Mouse (Mus musculus): Measurements from ENCODE around the gene Klhl6. TPM values are rescaled to one million over a fixed set of nuclear protein-coding genes. Genes with fewer than 3 reads are reported as not detected.
A peak's percentile ranks its signal among the peaks of the same experiment; 100 is the strongest.

The Klhl6 gene
- polyA plus RNA-seq, 1 experiment from 2014 or later: 15.4 TPM

- no peaks in the 10 kb centered on the region for H3K9me3 ChIP-seq (ENCODE audit: low read depth, low read length)
- 40% methylated on average over 2 of the region's 2 CpGs for WGBS
- H3K4me2 ChIP-seq: no peak overlapping the region
- H3K36me3 ChIP-seq (ENCODE audit: insufficient read depth): no peaks in the 10 kb centered on the region
- H3K4me1 ChIP-seq (ENCODE audit: insufficient read depth): no peaks in the 10 kb centered on the region
- DNase-seq (no peak), ATAC-seq (ENCODE audit: insufficient read depth) (no peak)
- no peak overlapping the region for H3K27ac ChIP-seq (ENCODE audit: low read depth)
- no peak overlapping the region for H3K4me3 ChIP-seq (ENCODE audit: low read depth, low read length)
- no peak for TF ChIP-seq CTCF (IDR thresholded peaks at IDR 0.05; ENCODE audit: low read depth)
- no peak overlapping the region for H3K9ac ChIP-seq
- H3K27me3 ChIP-seq (ENCODE audit: insufficient read depth, low read length): no peaks in the 10 kb centered on the region
Measured at GRCm38 (mm10) chr16:19912582-19912981, 70.3 kb downstream of the Klhl6 start.

- peak; percentile 48 for DNase-seq
- Histone ChIP-seq H3K27me3 (ENCODE audit: insufficient read depth, low read length) (no peaks in the 10 kb centered on the region), H3K9me3 (ENCODE audit: low read depth, low read length) (no peaks in the 10 kb centered on the region), H3K4me1 (ENCODE audit: insufficient read depth) (no peaks in the 10 kb centered on the region), H3K36me3 (ENCODE audit: insufficient read depth) (no peaks in the 10 kb centered on the region), H3K4me2 (no peak overlapping the region), H3K4me3 (ENCODE audit: low read depth, low read length) (no peak overlapping the region), H3K27ac (ENCODE audit: low read depth) (no peak overlapping the region), H3K9ac (no peak overlapping the region)
- 52% methylated on average over 3 of the region's 3 CpGs for WGBS
- no peak for ATAC-seq (ENCODE audit: insufficient read depth)
- peak; percentile 40 for TF ChIP-seq CTCF (IDR thresholded peaks at IDR 0.05; ENCODE audit: low read depth)
Measured at GRCm38 (mm10) chr16:19908291-19908690, 74.5 kb downstream of the Klhl6 start.

GRCm38 (mm10) chr16:19907103-19907502 lies 75.7 kb downstream of the Klhl6 start:
- Histone ChIP-seq H3K4me3 (ENCODE audit: low read depth, low read length) (no peak overlapping the region), H3K36me3 (ENCODE audit: insufficient read depth) (no peaks in the 10 kb centered on the region), H3K27me3 (ENCODE audit: insufficient read depth, low read length) (no peaks in the 10 kb centered on the region), H3K4me2 (no peak overlapping the region), H3K9ac (no peak overlapping the region), H3K9me3 (ENCODE audit: low read depth, low read length) (no peaks in the 10 kb centered on the region), H3K27ac (ENCODE audit: low read depth) (no peak overlapping the region), H3K4me1 (ENCODE audit: insufficient read depth) (no peaks in the 10 kb centered on the region)
- TF ChIP-seq CTCF (IDR thresholded peaks at IDR 0.05; ENCODE audit: low read depth): peak; percentile 79
- DNase-seq (peak; percentile 84), ATAC-seq (ENCODE audit: insufficient read depth) (peak; percentile 44; the same call in 1 of the 2 replicates)
- 30% methylated on average over 2 of the region's 2 CpGs for WGBS

- no peak overlapping the region for H3K9ac ChIP-seq
- ATAC-seq (ENCODE audit: insufficient read depth): peak; percentile 49; the same call in 1 of the 2 replicates
- WGBS: 22% methylated on average over 2 of the region's 2 CpGs
Measured at GRCm38 (mm10) chr16:19904734-19905479, 77.9 kb downstream of the Klhl6 start.

GRCm38 (mm10) chr16:19903792-19904191 lies 79.0 kb downstream of the Klhl6 start:
- Histone ChIP-seq H3K27me3 (ENCODE audit: insufficient read depth, low read length) (no peaks in the 10 kb centered on the region), H3K36me3 (ENCODE audit: insufficient read depth) (no peaks in the 10 kb centered on the region), H3K4me1 (ENCODE audit: insufficient read depth) (no peaks in the 10 kb centered on the region), H3K27ac (ENCODE audit: low read depth) (no peak overlapping the region), H3K4me2 (no peak overlapping the region), H3K9me3 (ENCODE audit: low read depth, low read length) (no peaks in the 10 kb centered on the region), H3K9ac (no peak overlapping the region), H3K4me3 (ENCODE audit: low read depth, low read length) (no peak overlapping the region)
- no peak for TF ChIP-seq CTCF (IDR thresholded peaks at IDR 0.05; ENCODE audit: low read depth)
- ATAC-seq (ENCODE audit: insufficient read depth) (no peak), DNase-seq (no peak)
- 82% methylated on average over 1 of the region's 1 CpGs for WGBS

More at GRCm38 (mm10) chr16:19904734-19905479, 77.9 kb downstream of the Klhl6 start:
- Histone ChIP-seq H3K4me1 (ENCODE audit: insufficient read depth) (no peaks in the 10 kb centered on the region), H3K36me3 (ENCODE audit: insufficient read depth) (no peaks in the 10 kb centered on the region), H3K4me2 (no peak overlapping the region), H3K4me3 (ENCODE audit: low read depth, low read length) (no peak overlapping the region), H3K27me3 (ENCODE audit: insufficient read depth, low read length) (no peaks in the 10 kb centered on the region), H3K9me3 (ENCODE audit: low read depth, low read length) (no peaks in the 10 kb centered on the region), H3K27ac (ENCODE audit: low read depth) (no peak overlapping the region)
- no peak for TF ChIP-seq CTCF (IDR thresholded peaks at IDR 0.05; ENCODE audit: low read depth)
- DNase-seq: peak; percentile 49

Other genes with a start within 250 kb of the Klhl6 start
- gene B3gnt5, start 222.8 kb downstream of the Klhl6 start, polyA plus RNA-seq (2014; fragmentation: Nextera tagmentation; extraction: Ambion mirVana): 26.1 and 28.6 TPM in 2 replicates
- gene Klhl24, start 114.5 kb upstream of the Klhl6 start, polyA plus RNA-seq (2014; fragmentation: Nextera tagmentation; extraction: Ambion mirVana): 21.4 and 26.1 TPM in 2 replicates
- gene Yeats2, start 158.0 kb upstream of the Klhl6 start, polyA plus RNA-seq (2014; fragmentation: Nextera tagmentation; extraction: Ambion mirVana): 46.3 and 53.3 TPM in 2 replicates